Mouse (Mus musculus): ENCODE data around the gene Asic5. TPM values are rescaled to one million over a fixed set of nuclear protein-coding genes. Genes with fewer than 3 reads are reported as not detected.

Asic5 gene
- total RNA-seq, 2 experiments from 2014 or later, result not detected

DNA sequence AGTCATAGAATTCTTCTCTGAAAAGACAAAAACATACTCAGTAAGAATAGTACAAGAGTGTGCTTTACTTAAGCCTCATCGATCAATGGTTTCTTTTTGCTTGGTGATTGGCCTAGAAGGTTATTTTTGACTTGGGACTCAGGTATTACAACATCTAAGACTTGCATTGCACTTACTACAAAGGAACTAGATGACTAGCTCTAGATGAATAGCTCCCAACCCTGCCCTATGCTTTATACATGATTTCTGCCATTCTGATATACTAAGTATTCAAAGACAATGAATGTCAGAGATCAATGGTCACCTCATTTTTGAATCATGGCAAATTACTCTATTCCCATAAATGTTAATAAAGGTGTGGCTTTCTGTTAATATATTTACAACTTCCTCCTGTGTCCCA lies 24.9 kb downstream of the Asic5 start:
- DNase-seq (ENCODE audit: low spot score in 2 of 2), result no peak

DNA sequence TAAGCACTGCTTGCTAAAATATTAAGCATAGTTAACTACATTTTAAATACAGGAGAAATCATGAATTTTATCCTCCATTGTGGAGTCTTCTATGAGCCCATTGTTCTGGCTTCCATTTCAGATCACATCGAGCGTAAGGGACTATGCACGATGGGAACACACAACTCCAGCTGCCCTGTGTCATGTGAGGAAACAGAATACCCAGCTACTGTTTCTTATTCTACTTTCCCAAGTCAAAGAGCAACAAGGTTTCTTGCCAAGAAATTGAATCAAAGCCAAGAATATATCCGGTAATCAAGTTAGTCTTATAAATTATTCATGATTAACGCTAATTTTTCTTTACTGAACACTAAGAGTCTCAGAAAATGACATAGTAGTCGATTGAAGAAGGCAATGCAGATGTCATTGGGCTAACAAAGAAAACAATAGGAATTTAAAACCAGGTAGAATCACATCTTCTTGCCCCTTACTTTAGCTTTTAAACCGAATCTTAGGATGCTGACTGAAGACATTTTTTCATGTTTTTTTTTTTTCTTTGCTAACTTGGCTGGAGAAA lies 32.1 kb downstream of the Asic5 start:
- no peak for DNase-seq (ENCODE audit: low spot score in 2 of 2)

DNA sequence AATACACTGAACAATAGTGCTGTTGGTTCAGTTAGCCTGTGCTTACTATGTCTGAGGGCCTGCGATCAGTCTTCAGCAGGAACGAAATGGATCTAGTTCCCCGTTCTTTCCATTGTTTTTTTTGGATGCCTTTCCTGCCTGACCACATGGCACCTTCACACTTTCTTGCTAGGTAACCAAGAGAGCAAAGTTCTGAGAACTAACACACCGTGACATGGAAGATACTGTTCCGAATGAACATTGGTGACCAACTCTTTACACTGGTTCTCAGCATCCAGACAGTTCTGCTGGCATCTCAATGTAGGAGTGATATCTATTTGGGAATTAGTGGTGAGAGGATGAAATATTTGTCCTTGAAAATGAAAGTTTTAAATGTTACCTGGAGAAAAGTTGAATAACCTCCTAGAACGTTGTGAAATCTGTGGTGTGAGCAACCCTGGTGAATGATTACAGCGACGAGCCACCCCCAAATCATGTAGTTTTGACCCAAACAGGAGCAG lies 40.4 kb downstream of the Asic5 start:
- DNase-seq (ENCODE audit: low spot score in 2 of 2), result no peak

DNA sequence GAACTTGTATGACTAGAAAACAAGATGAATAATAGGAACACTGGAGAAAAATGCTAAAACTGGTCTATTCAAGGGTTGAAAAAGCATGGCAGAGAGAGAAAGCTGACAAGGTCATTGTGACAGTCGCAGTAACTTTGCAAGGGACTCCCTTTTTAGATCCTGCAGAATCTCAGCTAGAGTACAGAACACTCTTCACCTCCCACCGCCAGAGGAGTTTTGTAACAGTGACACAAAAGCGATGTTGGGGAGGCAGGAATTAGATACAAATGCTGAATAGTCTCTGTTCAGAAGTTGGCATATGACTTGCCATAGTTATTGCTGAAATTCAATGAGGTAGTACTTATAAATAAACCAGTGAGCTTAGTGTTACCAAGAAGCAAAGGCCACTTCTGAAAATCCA lies 41.0 kb downstream of the Asic5 start:
- no peak for DNase-seq (ENCODE audit: low spot score in 2 of 2)

DNA sequence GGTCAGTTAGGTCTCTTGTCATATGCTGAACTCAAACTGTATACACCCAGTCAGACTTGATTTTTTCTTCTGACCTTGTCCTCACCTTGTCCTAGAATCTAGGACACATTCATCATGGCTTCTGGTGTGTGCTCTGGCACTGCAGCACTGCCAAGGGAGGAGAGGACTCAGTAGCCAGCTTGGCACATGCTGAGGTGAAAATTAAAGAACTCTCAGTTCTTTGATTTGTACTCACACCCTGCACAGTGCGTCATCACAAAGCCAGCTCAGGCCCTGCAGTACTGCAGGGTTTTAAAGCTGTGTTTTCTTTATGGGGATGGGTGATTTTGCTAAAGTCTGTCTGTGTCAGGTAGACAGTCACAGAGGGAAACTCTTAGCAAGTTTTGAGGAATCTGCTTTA lies 45.2 kb downstream of the Asic5 start:
- no peak for DNase-seq (ENCODE audit: low spot score in 2 of 2)

DNA sequence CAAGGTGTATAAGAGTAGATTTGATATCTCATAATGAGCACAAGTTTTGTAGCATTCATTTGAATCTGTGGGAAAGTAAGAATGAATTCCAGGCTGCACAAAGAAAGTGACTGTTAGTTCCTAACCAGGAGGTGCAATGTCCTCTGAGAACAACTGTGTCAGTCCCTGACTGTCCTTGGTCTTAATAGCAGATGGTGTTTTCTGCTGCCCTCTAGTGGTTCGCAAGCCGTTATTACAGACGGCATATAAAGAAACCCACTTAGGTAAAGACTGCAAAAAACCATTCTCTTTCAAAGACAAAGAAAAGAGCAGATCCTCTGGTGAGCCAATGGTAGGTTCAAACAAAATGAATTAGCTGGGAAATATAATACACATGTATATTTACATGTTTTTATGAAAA lies 47.1 kb downstream of the Asic5 start:
- DNase-seq (ENCODE audit: low spot score in 2 of 2), result no peak

DNA sequence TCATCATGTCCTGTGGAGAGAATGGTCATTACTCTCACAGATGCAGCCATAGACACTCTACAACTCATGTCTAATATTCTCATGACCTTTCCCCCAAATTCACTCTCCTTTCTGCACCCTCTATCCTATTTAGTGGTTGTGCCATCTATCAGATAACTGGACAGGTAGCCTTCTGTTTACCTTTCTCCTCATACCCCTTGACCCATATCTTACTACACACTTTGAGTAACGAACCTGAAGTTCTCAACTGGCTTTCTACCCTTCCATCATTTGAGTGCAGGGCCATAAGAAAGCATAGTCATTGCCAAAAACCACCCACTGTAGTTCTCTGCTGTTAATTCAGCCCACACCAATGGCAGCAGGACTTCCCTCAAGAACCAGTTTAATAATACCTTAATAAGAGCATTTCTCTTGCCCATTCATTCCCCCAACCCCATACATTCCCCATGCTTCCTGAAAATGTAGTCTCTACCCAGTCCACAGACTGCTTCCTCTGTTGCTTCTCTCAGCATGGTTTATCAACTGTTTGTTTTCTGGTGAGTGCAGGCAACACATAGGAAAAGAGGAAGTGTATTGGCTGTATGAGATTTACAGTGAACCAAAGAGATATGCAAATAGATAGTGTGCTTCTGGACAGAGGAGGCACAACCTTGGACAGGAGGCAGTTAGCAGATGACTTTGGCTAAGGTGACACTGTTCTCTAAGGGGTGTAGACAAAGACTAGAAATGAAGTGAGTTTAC lies 48.1 kb downstream of the Asic5 start:
- DNase-seq (ENCODE audit: low spot score in 2 of 2), result no peak

DNA sequence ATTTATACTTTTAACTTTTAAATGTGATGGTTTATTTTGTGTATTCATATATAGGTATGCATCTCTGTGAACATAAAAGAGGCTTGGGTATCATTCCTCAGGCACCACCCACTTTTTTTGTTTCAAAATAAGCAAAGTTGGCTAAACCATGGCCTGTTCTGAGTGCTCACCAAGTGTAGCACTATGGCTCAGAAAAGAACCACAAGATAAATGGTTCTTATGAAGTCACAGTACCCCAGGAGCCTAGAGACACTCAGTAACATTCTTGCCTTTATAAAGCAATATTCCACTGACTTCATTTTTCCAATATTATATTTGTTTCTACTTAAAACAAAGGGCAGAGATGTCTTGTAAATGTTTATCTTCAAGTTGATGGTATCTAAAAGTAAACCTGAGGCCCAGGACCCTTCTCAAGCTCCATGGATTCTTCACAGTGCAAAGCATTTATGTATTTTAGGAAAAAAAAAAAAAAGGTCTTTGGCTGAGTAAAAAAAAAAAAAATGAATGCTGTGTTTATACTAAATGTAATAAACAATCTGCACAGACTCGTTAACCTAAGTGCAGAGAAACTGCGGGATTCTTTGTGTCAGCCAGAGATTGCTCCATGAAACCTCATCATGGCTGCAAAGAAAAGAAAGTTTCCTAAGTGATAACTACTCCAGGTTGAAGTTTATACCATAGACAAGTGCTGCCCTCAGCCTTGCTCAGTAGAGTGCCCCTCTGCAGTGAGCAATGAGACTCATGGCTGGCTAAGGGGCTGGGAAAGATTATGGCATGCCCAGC lies 54.4 kb downstream of the Asic5 start:
- DNase-seq (ENCODE audit: low spot score in 2 of 2), result no peak

DNA sequence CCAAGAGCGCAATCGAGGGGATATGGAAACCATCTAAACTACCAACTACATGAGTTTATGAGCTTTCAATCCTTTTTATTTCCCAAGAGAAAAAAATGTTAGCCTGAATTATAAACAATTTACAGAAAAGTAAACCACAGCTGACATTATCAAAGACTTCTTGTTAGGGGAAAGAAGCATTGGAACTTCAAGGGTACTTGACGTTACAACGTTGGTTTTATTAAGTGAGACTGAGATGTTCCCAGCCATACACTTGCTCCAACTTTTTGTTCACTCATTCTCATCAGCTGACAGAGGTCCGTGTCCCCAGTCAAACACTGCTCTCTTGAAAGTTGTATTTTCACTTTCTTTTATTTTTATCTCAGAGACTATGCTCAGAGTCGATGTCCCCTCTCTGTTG lies 61.6 kb downstream of the Asic5 start:
- DNase-seq (ENCODE audit: low spot score in 2 of 2), result no peak

DNA sequence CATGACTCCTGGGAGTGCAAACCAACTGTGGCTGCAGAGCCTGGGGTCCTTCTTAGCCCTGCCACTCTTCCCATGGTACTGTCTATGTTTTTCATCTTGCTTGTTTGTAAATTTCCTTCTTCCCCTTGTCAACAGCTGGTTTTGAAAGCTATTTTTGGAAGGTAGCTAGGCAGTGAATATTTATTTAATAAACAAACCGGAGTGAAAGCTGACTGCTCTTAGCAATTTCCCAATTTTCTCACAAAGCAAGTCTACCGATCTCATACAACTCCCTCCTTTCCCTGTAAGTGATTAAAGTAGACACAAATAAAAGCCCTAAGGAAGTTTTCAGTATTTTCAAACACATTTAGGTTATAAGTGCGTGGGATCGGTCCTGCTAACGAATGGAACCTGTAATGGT lies 62.8 kb downstream of the Asic5 start:
- DNase-seq (ENCODE audit: low spot score in 2 of 2), result no peak

DNA sequence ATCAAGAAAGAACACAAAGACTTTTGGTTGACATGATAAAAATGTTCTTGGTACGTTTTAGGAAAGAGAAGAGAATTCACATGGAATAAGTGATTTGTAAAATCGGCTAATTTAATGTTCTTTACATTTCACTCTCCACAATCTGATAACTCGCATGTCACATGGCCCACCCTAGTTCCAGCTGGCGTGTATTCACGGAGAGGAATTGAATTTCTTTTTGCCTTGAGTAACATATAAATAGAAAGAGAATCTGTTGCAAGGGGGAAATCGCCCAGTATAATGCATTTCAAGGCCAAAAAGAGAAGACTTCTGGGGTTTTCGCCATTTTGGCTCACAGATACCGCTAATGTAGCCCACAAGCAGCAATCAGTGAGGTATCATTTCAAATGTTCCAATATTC lies 64.0 kb downstream of the Asic5 start:
- no peak for DNase-seq (ENCODE audit: low spot score in 2 of 2)

DNA sequence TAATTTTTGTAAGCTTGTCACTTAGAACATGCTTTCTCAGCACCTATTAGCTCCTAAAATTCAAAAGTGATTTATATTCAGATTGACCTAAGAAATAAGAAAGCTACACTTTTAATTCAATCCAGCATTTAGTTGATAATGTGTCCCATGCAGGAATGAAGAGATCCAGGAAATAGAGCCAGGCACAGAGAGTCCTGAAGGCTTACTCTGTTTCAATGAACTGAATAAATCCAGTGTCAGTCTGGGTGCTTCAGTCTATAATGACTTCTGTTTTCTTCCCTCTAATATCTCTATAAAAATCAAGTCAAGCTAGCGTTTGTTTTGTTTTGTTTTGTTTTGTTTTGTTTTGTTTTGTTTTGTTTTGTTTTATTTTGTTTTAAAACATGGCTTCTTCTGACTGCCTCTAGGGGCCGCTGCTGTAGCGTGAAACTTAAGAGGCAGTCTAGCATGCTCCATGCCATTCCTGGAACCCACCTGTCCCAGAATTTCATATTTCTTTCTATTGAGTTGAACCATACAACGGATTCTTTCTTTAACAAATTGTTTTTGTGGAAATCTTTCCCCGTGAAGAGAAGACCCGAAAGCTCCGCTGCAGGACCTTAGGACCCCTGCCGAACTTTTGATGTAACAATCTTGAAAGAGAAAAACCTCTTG lies 65.1 kb downstream of the Asic5 start:
- peak in 1 of 2 experiments; percentile 41 for DNase-seq (ENCODE audit: low spot score in 2 of 2)

DNA sequence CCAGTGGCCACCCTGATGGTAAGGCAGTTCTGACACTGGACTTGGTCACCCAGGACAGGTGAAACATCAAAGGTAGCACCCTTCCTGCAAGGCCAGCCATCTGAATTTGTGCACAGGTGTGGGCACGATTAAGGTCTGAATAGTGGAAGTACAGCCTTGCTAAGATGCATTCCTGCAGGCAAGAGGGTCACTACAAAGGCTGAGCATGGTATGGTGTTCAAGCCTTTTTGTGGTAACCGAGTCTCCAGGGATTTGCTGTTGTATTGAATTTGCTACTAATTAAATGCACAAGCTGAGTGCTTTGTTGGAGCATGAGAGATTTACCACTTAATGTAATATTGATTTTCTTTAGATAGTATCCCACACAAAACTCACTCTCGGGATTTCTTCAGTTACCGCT lies 66.0 kb downstream of the Asic5 start:
- DNase-seq (ENCODE audit: low spot score in 2 of 2), result no peak

DNA sequence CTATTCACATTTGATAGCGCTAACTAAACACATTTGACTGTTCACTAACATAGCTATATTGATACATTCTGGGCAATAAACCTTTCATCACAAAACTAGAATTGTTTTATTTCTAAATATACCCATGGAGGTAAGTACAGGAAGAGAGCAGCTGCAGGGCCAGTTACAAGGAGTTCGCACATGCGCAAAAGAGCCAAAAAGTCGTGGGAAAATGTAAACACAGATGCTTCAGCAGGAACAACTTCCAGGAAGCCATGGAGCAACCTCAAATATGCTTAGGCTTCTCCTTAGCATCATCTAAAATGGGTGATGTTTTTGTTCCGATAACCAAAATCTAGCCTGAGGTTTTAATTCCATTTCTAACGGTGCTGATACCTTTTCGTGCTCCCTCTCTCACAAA lies 66.6 kb downstream of the Asic5 start:
- DNase-seq (ENCODE audit: low spot score in 2 of 2), result no peak

DNA sequence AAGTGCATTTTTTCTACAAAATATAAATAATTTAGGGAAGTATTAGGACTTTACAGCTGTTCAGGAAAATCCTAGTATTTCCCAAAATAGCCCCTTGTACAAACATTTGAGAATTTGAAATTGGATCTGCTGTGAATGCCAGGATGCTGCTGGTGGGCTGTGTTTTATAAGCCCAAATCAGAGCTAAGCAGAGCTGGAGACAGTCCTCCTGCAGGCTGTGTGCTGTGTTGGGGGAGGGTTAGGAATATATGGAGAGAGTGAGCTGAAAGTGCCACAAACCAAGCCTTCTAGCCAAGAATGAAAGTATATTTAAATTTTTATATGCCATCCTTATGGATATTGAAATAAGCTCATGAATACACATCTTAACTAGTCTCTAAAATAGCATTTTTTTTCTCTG lies 69.4 kb downstream of the Asic5 start:
- DNase-seq (ENCODE audit: low spot score in 2 of 2), result no peak

DNA sequence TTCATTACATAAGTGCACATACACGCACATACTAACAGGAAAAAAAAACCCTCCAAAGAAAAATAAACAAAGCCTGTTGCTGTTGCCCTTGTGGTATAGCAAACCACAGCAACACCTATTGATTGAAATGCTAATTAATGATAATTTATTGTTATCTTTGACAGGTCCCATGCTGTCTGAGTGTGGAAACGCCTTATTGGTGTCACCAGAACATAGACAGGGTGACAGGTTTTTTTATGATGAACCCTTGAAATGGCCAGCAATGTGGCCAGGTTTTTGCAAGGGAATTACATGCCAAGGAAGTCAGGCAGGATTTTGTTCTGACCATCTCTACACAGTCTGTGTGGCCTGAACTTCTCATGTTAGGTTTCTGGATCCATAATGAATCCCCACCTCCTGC lies 69.9 kb downstream of the Asic5 start:
- no peak for DNase-seq (ENCODE audit: low spot score in 2 of 2)

DNA sequence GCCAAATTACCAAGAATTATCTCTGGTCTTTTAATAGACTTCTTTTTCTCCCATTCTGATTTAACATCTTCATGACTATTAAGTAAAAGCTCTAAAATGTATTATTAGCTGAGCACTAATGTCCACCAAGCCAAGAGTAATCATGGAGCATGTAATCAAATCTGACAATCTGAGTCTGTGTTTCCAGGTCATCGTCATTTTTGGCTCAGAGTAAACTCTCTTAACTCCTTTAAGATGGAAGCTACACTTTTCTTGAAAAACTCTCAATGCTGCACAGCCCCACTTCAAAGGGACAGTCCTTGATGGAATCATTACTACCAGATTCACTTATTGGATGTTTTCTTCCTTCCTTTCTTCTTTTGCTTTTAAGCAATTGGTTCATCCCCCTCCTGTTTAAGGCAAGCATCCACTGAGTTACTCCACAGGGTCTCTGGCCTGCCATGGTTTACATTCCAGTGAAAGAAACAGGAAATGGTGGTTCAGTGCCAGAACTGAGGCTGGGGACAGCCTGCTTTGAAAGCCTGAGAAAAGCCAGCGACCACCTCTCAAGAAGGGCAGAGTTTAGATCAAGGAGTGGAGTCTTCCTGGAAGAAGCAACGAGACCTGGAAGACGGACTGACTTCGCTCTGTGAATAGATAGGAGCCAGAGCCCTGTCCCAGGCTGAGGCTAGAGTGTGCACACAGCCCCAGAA lies 72.3 kb downstream of the Asic5 start:
- no peak for DNase-seq (ENCODE audit: low spot score in 2 of 2)

DNA sequence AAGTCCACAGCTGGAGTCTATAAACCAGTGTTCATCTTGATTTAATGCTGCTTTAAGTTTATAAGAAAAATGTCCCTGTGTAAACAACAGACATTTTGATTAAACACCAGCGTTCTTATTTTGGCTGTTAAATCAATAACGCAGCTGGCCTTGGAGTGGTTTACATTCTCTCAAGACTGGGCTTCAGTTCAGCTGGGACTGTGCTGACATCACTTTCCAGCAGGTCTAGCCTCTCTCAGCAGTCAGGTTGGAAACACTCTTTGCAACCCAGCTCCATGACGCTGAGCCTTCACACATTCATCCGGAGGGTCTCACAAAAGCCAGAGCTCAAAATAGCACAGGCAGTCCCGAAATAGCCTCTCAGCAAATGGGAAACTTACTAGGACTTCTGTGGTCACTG lies 75.1 kb downstream of the Asic5 start:
- DNase-seq (ENCODE audit: low spot score in 2 of 2), result no peak

DNA sequence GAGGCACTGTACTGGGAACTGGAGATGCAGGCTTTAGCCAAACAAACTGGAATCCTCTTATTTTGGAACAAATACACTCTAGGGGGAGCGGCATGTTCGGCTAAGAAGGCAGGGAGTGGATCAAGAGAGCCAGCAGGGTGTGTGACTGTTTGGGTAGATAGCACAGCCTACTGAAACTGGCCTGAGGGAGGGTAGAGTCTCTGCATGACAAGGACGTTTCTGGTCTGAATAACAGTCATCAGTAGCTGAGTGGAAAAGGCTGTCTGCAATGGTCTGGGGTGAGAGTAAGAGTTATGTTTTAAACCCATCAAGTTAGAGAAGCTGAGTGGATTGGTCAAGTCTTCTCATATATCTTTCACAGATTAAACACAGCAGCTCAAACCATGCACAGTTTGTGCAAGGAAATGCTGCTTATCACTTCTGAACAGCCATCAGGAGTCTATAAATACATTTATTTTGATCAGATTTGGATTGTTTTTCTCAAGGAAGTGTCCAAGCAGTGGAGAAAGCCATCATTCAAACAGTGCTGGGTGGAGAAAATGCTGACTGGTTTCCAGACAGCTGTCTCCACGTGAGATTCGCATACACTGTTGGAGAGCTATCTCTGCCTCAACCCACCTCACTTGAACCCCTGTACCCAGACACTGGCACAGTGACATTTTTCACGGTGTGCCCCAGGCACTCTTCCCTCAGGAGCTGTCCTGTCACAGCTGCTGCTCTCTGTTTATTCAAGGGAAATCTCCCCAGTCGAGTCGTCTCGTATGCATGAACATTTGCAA lies 79.5 kb downstream of the Asic5 start:
- DNase-seq (ENCODE audit: low spot score in 2 of 2), result no peak

DNA sequence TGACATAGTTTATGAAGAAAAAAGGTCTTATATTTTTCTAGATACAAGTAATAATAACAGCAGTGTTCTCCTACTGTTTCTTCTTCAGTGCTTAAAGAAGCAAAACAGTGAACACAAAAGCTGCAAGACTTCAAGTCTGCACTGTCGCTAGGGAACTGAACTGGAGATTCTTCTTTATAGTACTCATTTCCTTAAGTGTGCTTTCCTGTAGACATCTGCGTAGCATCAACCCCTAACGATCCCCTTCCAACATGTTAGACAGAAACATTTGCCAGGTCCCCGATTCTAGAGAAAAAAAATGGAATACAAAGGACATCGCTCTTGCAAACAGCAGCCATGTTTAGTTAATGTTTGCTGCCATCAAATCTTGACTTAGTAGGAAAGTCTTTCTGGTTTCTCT lies 85.7 kb downstream of the Asic5 start:
- DNase-seq (ENCODE audit: low spot score in 2 of 2), result no peak
